Mouse (Mus musculus): ENCODE data around the gene Cdh1.

- TF ChIP-seq CTCF (IDR thresholded peaks at IDR 0.05; ENCODE audit: extremely low read depth, insufficient read depth, insufficient read length, insufficient replicate concordance) (no peak), POLR2A (IDR thresholded peaks at IDR 0.05; ENCODE audit: low read depth, low read length) (no peak)
Observed at GRCm38 (mm10) chr8:106619549-106620245, 16.5 kb downstream of the Cdh1 start.

Measured in spleen, adult 2 months (tissue).